Mouse (Mus musculus) olfactory bulb, adult 2 months (tissue): ENCODE data around the gene Epha7.

ENCODE experiments used
- CTCF ChIP-seq: fragments of 200-500 bp; IDR thresholded peaks from 2 replicates; pipeline ENCODE4 v1.5.1; 2012; ENCODE audit warnings: low read depth, mild to moderate bottlenecking, low read length, moderate library complexity; ENCODE audit not compliant: insufficient read depth
- POLR2A ChIP-seq: fragments of 200-500 bp; IDR thresholded peaks from 2 replicates; pipeline ENCODE4 v1.6.1; 2012; ENCODE audit warnings: mild to moderate bottlenecking, low read depth, low read length, moderate library complexity; ENCODE audit not compliant: insufficient read depth

GRCm38 (mm10) chr4:28862845-28863666, 50.1 kb downstream of the Epha7 start:
- TF ChIP-seq CTCF (no peak), POLR2A (no peak)
